Comparison of ENCODE assay signal across 9 mouse cellular contexts in the genomic region with DNA sequence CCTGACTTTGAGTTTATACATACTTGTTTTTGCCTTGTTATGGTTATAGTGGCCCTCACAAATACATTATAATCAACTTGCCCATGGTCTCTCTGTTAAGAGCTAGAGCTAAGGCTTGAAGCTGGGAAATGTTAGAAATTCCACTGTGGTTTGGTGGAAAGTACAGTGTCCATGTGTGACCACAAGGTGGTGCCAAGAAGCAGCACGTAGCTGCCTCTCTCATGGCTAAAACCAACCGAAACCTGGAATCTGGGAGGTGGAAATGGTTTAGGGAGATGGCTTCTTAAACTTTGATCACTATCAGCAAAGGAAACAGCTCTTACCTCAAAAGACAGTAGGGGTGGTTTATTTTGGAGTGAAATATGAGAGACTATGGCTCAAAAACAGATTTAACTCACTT. TPM values are rescaled to one million over a fixed set of nuclear protein-coding genes. Genes with fewer than 3 reads are reported as not detected.
DNase-seq lines count a peak whose midpoint lies in the region; ATAC-seq and TF ChIP-seq lines count a peak whose summit lies in the region.
"Had no signal": no experiment of that assay in that cellular context is flagged by ENCODE, and none has a peak within 500 bp of the region (broad histone marks: within the 10 kb centered on the region; RNA-seq: fewer than 3 reads in every experiment).

No protein-coding gene starts in this region.

- no peak for TF ChIP-seq POLR2A in cerebellum, adult 2 months (IDR thresholded peaks at IDR 0.05; ENCODE audit: borderline replicate concordance, insufficient read depth, low read length)

- peaks cover 10% of the 10 kb centered on the region; the same call in 1 of the 2 replicates for H3K4me1 ChIP-seq in cerebellum, adult 2 months (ENCODE audit: control insufficient read depth, insufficient read depth, low read length)
- H3K4me1 ChIP-seq in liver, embryonic 14.5 days (replicated peaks; ENCODE audit: control insufficient read depth in 2 of 2, insufficient read depth in 2 of 2, low read length in 1 of 2): peaks cover 0 to 4% of the 10 kb centered on the region in 2 experiments; a peak in 1 of 4 replicates
- H3K4me1 ChIP-seq in forebrain, embryonic 16.5 days (replicated peaks; ENCODE audit: control insufficient read depth, insufficient read depth, low read length): 0 out of 2 replicates have a peak, but pooled peaks cover 6% of the 10 kb centered on the region
- no peaks in the 10 kb centered on the region for H3K4me1 ChIP-seq in intestine, embryonic 15.5 days (replicated peaks)
- H3K4me1 ChIP-seq: lung, embryonic 15.5 days had no signal

- peak; percentile 49 to 52 for DNase-seq in cerebellum, adult 2 months
- DNase-seq in cerebellum, adult 11 months: no peak
- no peak for DNase-seq in liver, embryonic 14.5 days (ENCODE audit: low read depth in 3 of 3, low spot score in 3 of 3)
- DNase-seq in liver: no peak
- DNase-seq in ZHBTc4 (ENCODE audit: low read depth, low spot score): peak; percentile 73
- DNase-seq in lung, postnatal 14 days: peak; percentile 39

- H3K9ac ChIP-seq in liver, embryonic 14.5 days (replicated peaks): no peak overlapping the region
- no peak overlapping the region for H3K9ac ChIP-seq in forebrain, embryonic 16.5 days (replicated peaks; ENCODE audit: low read depth, low read length)
- H3K9ac ChIP-seq in intestine, embryonic 15.5 days: no peak overlapping the region
- H3K9ac ChIP-seq: lung, embryonic 15.5 days had no signal

- no peak overlapping the region for H3K4me2 ChIP-seq in liver, embryonic 14.5 days (ENCODE audit: low read depth)
- no peak overlapping the region for H3K4me2 ChIP-seq in forebrain, embryonic 16.5 days (ENCODE audit: low read length)
- H3K4me2 ChIP-seq in intestine, embryonic 15.5 days (replicated peaks): no peak overlapping the region
- H3K4me2 ChIP-seq: lung, embryonic 15.5 days had no signal

- ATAC-seq in liver, embryonic 14.5 days (ENCODE audit: insufficient read depth): no peak
- peak; percentile 76 for ATAC-seq in forebrain, embryonic 16.5 days
- no peak for ATAC-seq in intestine, embryonic 15.5 days

- no peaks in the 10 kb centered on the region; the same call in 1 of the 2 replicates for H3K36me3 ChIP-seq in liver, embryonic 14.5 days (replicated peaks; ENCODE audit: control insufficient read depth, insufficient read depth, low read depth)
- H3K36me3 ChIP-seq in forebrain, embryonic 16.5 days (ENCODE audit: control insufficient read depth, insufficient read depth): peaks cover 2% of the 10 kb centered on the region; the same call in 1 of the 2 replicates
- 0 out of 2 replicates have a peak, but pooled peaks cover 6% of the 10 kb centered on the region for H3K36me3 ChIP-seq in intestine, embryonic 15.5 days

- TF ChIP-seq CTCF in cerebellum, adult 2 months (IDR thresholded peaks at IDR 0.05; ENCODE audit: borderline replicate concordance, insufficient read depth, low read depth, low read length): peak; percentile 82
- TF ChIP-seq CTCF in liver, embryonic 14.5 days (IDR thresholded peaks at IDR 0.05; ENCODE audit: low read depth): peak; percentile 71

- no peak overlapping the region for H3K27ac ChIP-seq in cerebellum, adult 2 months (ENCODE audit: insufficient read depth, low read length)
- H3K27ac ChIP-seq in liver, embryonic 14.5 days: no peak overlapping the region
- H3K27ac ChIP-seq in forebrain, embryonic 16.5 days (ENCODE audit: low read length): no peak overlapping the region
- no peak overlapping the region for H3K27ac ChIP-seq in intestine, embryonic 15.5 days
- H3K27ac ChIP-seq: lung, embryonic 15.5 days had no signal

- 9% methylated on average over 2 of the region's 2 CpGs for WGBS in cerebellum, adult 2 months
- 38% methylated on average over 2 of the region's 2 CpGs for WGBS in liver, embryonic 14.5 days (ENCODE audit: insufficient replicate concordance)
- 5% methylated on average over 2 of the region's 2 CpGs for WGBS in forebrain, embryonic 16.5 days
- WGBS in intestine, embryonic 15.5 days: 13% methylated on average over 2 of the region's 2 CpGs

- H3K4me3 ChIP-seq in cerebellum, adult 2 months (replicated peaks; ENCODE audit: insufficient read depth, low read depth, low read length): no peak overlapping the region
- H3K4me3 ChIP-seq in liver, embryonic 14.5 days (ENCODE audit: insufficient read depth in 1 of 2, low read depth in 2 of 2, low read length in 2 of 2): no peak overlapping the region
- H3K4me3 ChIP-seq in forebrain, embryonic 16.5 days (replicated peaks; ENCODE audit: low read length): no peak overlapping the region
- H3K4me3 ChIP-seq in intestine, embryonic 15.5 days (replicated peaks): no peak overlapping the region
- H3K4me3 ChIP-seq: lung, embryonic 15.5 days had no signal

- no peak for TF ChIP-seq EP300 in liver, embryonic 14.5 days (IDR thresholded peaks at IDR 0.05; ENCODE audit: low read depth)

- H3K9me3 ChIP-seq in liver, embryonic 14.5 days (ENCODE audit: control insufficient read depth, low read length): no peaks in the 10 kb centered on the region
- H3K9me3 ChIP-seq in forebrain, embryonic 16.5 days (ENCODE audit: control insufficient read depth, low read length): no peaks in the 10 kb centered on the region
- H3K9me3 ChIP-seq in intestine, embryonic 15.5 days: no peaks in the 10 kb centered on the region
- H3K9me3 ChIP-seq: lung, embryonic 15.5 days had no signal

- H3K27me3 ChIP-seq in cerebellum, adult 2 months (ENCODE audit: control insufficient read depth, insufficient read depth, low read length): no peaks in the 10 kb centered on the region
- H3K27me3 ChIP-seq in liver, embryonic 14.5 days (ENCODE audit: control insufficient read depth, insufficient read depth, low read length): no peaks in the 10 kb centered on the region
- H3K27me3 ChIP-seq in forebrain, embryonic 16.5 days (replicated peaks; ENCODE audit: control insufficient read depth, insufficient read depth, low read length): no peaks in the 10 kb centered on the region
- H3K27me3 ChIP-seq in intestine, embryonic 15.5 days (replicated peaks): no peaks in the 10 kb centered on the region
- H3K27me3 ChIP-seq: lung, embryonic 15.5 days had no signal

RNA-seq across cellular contexts. Expression of a gene that starts 17.6 kb away (rescaled TPM):
- 8.8 and 9.7 TPM in 2 replicates for polyA plus RNA-seq in cerebellum, adult 2 months (2012; rRNA removed)
- 2.5 and 3.4 TPM in 2 replicates for polyA plus RNA-seq in liver, embryonic 14.5 days (2012; rRNA removed)
- 5.4 and 6.5 TPM in 2 replicates for polyA plus RNA-seq in liver, embryonic 14.5 days (2014; fragmentation: Nextera tagmentation; extraction: Ambion mirVana)
- 31.8 and 36.9 TPM in 2 replicates for polyA plus RNA-seq in forebrain, embryonic 16.5 days (2015; fragmentation: Nextera tagmentation; extraction: Ambion mirVana)
- 15.9 and 16.5 TPM in 2 replicates for polyA plus RNA-seq in intestine, embryonic 15.5 days (2015; fragmentation: Nextera tagmentation; extraction: Ambion mirVana)

Comparison
In these comparisons a context has a peak if more than half of its experiments do, and no peak if none do; other contexts are left out.
1. DNase-seq: peak in cerebellum, adult 2 months (2 of 2), ZHBTc4 (single experiment) and lung, postnatal 14 days (single experiment); none in cerebellum, adult 11 months (single experiment), liver, embryonic 14.5 days (0 of 3) and liver (single experiment).